Mouse (Mus musculus) Patski (cell line): ENCODE data around the gene Olfr281. TPM values are rescaled to one million over a fixed set of nuclear protein-coding genes. Genes with fewer than 3 reads are reported as not detected.
A peak's percentile ranks its signal among the peaks of the same experiment; 100 is the strongest.
"Not testable (repeated sequence)": the region's sequence is repeated elsewhere in the genome, so short reads cannot be mapped to it uniquely, and the experiment has no call there.

ENCODE experiments used
- ATAC-seq: fragments of 100-300 bp; one replicate; pipeline ENCODE4 v1.8.0; 2021
- CTCF ChIA-PET: fragments of 350-600 bp; sonication (Branson Sonifier 250); formaldehyde crosslinking; loops from one replicate; lab custom pipeline; 2022; ENCODE audit warnings: inconsistent platforms; lab: Charles Lee
- POLR2A ChIA-PET: fragments of 350-600 bp; sonication (Branson Sonifier 250); formaldehyde crosslinking; loops from one replicate; lab custom pipeline; 2022; ENCODE audit warnings: antibody characterized with exemption, inconsistent platforms; lab: Charles Lee
- DNase-seq: peaks from one replicate; pipeline ENCODE4 v3.0.0-alpha.2; 2011; ENCODE audit warnings: low read depth, low spot score
- H3K27me3 ChIP-seq: fragments of 371-371 bp; one replicate; pipeline ENCODE4 v1.5.1; 2021
- CTCF ChIP-seq: fragments of 100-300 bp; IDR thresholded peaks from one replicate; pipeline ENCODE4 v1.5.1; 2021
- in situ Hi-C: fragments of 300-500 bp; cut with MboI; formaldehyde crosslinking; loops from 3 replicates; pipeline ENCODE4 v1.11.1; 2018; ENCODE audit warnings: low pct_unique_long_range_greater_than_20kb, mixed read lengths
- polyA plus RNA-seq: library from polyadenylated mRNA; unstranded; gene quantifications from one replicate; pipeline ENCODE4 v1.2.3, GENCODE M21; 2021

The Olfr281 gene
- not detected for polyA plus RNA-seq

DNA sequence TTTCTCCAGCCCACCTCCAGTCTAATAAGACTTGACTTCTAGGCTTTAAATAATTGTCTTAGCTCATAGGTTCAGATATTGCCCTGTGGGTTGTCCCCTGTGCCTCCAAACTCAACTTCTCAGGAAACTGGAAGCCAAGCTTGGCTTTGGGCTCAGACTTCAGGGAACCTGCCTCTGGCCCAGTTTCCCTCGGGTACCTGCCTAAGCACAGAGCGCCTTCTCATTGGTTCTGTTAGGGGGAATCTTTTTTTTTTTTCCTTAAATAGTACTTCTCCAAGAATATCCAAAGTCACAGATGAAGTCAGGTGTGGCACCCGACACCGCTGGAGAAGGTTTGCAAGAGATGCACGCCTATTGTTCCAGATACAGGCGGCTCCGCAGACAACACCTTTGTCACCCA is at the start of gene Olfr281:
Gene Olfr281 (plus strand): TSS at position 301 of the 400 bp plus-strand sequence.
- TF ChIP-seq CTCF = no peak
- H3K27me3 ChIP-seq = peaks cover 3% of the 10 kb centered on the region

DNA sequence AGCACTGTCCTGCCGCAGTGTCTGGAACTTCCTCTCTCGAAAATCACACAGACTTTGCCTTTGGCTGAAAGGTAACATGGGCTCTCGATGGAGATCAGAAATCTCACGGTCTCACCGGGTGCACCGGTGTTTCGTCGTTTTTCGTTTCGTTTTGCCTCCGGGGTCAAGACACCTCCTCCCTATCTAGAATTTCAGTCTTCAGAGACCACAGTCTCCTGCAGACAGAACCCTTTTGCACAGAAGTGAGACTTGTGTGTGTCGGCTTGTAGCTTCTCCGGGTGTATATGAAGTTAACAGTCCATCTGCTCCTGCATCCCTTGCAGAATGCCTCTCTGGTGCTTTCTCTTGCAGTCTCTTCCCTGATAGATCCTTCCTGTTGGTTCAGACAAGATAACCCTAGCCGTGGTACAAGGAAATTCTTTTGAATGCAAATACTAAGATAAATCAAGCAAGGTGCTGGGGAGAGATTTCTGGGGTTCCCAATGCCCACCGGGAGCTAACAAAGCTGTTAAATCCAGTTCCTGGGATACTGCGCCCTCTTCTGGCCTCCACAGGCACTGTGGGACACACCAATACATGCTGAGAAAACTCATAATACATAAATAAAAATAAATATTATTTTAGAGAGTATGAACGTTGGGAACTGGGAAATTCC is 43.9 kb upstream of the Olfr281 start:
- ATAC-seq (no peak), DNase-seq (no peak)
- H3K27me3 ChIP-seq = peaks cover 7% of the 10 kb centered on the region
- ChIA-PET CTCF (interaction anchor here (0.9 to 1.5 kb wide), 2 partner anchors 10 to 14 kb away, joined by 3 to 6 read pairs; no protein-coding TSS in a partner anchor), POLR2A (no interaction called here)
- TF ChIP-seq CTCF = peak; percentile 68
- in situ Hi-C loops = no loop called here

More for the DNA sequence above, at the start of gene Olfr281:
- POLR2A ChIA-PET = no interaction called here
- in situ Hi-C loops = no loop called here
- no peak for DNase-seq
- ATAC-seq = no peak
- CTCF ChIA-PET = no interaction called here

DNA sequence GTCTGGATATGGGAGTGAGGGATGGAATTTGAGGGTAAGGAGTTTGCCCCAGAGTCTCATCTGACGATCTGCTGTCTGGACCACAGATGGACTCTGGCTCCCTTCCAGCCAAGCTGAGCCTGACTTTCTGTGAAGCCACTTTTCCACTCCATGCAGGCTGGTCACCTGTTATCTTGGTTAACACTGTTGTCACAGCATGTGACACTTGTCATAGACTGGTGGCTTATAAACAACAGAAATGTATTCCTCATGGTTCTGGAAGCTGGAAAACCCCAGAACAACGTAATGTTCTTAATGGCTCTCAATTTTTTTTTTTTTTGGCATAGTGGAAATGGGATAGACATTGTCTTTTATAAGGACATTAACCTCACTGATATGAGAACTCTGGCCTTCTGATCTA is 42.8 kb upstream of the Olfr281 start:
- DNase-seq (no peak), ATAC-seq (no peak)
- POLR2A ChIA-PET = interaction anchor here (1.1 kb wide), 1 partner anchor 11 kb away, joined by 3 read pairs; no protein-coding TSS in a partner anchor
- in situ Hi-C loops = no loop called here
- H3K27me3 ChIP-seq = peaks cover 7% of the 10 kb centered on the region
- TF ChIP-seq CTCF = no peak
- CTCF ChIA-PET = interaction anchor here (0.8 to 1.5 kb wide), 3 partner anchors 9 to 94 kb away, joined by 3 to 6 read pairs (median 3); no protein-coding TSS in a partner anchor

DNA sequence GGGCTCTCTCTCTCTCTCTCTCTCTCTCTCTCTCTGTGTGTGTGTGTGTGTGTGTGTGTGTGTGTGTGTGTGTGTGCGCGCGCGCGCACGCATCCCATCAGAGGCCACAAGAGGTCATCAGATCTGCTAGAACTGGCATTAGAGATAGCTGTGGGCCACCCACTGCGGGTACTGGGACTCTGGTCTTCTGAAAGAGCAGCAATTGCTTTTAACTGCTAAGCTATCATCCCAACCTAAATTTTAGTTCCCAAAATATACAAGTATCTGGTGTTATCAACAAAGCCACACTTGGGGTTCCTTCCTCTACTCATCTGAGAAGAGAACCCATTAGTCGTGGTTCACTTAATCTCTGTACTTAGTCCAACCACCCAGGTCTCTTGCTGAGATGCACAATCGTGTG is 42.1 kb upstream of the Olfr281 start:
- in situ Hi-C loops = no loop called here
- DNase-seq (no peak), ATAC-seq (no peak)
- POLR2A ChIA-PET = interaction anchor here (1.1 kb wide), 1 partner anchor 11 kb away, joined by 3 read pairs; no protein-coding TSS in a partner anchor
- TF ChIP-seq CTCF = no peak
- peaks cover 3% of the 10 kb centered on the region for H3K27me3 ChIP-seq
- CTCF ChIA-PET = no interaction called here

GRCm38 (mm10) chr15:98415996-98416395 is 36.4 kb upstream of the Olfr281 start:
- CTCF ChIA-PET = no interaction called here
- TF ChIP-seq CTCF = no peak
- in situ Hi-C loops = no loop called here
- POLR2A ChIA-PET = no interaction called here
- peaks cover 9% of the 10 kb centered on the region for H3K27me3 ChIP-seq
- ATAC-seq (no peak), DNase-seq (no peak)

- in situ Hi-C loops, H3K27me3 ChIP-seq, DNase-seq, POLR2A ChIA-PET, ATAC-seq: not testable (repeated sequence)
- CTCF ChIA-PET = interaction anchor here (2.6 kb wide), 1 partner anchor 8 kb away, joined by 6 read pairs; no protein-coding TSS in a partner anchor
Observed at GRCm38 (mm10) chr15:98416802-98417201, 35.6 kb upstream of the Olfr281 start.

- peak; percentile 31 for TF ChIP-seq CTCF
- in situ Hi-C loops, ATAC-seq, DNase-seq, POLR2A ChIA-PET: not testable (repeated sequence)
- CTCF ChIA-PET = interaction anchor here (2.6 kb wide), 1 partner anchor 8 kb away, joined by 6 read pairs; no protein-coding TSS in a partner anchor
- peaks cover 12% of the 10 kb centered on the region for H3K27me3 ChIP-seq
Observed at GRCm38 (mm10) chr15:98417285-98417684, 35.1 kb upstream of the Olfr281 start.

DNA sequence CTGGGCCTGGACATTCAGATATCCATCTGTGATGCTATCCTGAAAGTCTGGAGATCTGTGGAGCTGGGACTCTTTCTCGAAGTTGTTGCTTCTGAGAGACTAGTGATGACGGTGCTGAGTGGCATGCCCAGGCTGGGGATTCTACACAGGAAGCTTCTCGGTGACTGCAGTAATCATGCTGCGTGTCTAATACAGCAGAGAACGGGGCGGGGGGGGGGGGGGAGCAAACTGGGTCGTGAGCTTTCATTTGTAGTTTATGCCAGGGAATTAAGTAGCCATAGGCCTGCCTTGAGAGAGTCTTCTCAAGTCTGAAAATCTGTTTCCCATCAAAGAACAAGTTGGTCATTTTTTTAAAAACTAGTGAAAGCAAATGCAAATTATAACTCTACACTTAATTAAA is 34.3 kb upstream of the Olfr281 start:
- DNase-seq (no peak), ATAC-seq (no peak)
- peaks cover 15% of the 10 kb centered on the region for H3K27me3 ChIP-seq
- POLR2A ChIA-PET = no interaction called here
- CTCF ChIA-PET = interaction anchor here (2.6 kb wide), 1 partner anchor 9 kb away, joined by 6 read pairs; no protein-coding TSS in a partner anchor
- no peak for TF ChIP-seq CTCF
- in situ Hi-C loops = no loop called here

DNA sequence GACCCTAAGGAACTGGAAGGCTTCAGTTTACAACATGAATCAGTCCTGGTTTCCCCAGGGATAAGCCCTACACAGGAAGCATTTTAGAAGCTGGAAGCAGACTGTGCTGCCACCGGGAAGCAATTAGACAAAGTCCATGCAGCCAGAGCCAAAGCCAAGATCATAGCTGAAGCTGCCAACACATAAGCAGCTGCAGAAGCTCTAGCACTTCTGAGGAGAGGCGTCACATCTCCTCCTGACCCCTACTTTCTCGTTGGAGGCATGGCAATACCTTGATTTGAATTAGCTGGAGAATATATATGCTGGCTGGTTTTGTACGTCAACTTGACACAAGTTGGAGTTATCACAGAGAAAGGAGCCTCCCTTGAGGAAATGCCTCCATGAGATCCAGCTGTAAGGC is 31.5 kb upstream of the Olfr281 start:
- POLR2A ChIA-PET = interaction anchor here (0.7 kb wide), 1 partner anchor 11 kb away, joined by 3 read pairs; no protein-coding TSS in a partner anchor
- H3K27me3 ChIP-seq = peaks cover 22% of the 10 kb centered on the region
- no peak for DNase-seq
- no peak for ATAC-seq
- in situ Hi-C loops = no loop called here
- no peak for TF ChIP-seq CTCF
- CTCF ChIA-PET = no interaction called here

DNA sequence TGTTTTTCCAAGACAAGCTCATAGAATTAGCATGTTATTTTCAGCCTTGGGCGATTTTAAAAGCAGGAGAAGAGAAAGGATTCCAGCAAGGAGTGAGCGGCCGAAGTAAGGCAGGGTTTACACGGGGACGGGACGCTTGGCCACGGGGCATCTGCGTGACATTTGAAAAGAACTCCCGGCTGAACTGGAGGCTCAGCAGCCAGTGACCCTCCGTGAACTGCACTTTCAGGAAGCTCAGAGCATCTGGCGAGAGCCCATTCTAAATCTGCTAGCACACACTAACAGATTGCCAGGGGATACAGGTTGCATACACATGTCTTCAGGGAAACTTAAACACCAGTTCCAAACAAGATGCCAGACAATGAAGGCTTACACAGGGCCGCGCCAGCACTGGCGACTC is 28.1 kb upstream of the Olfr281 start:
- in situ Hi-C loops = no loop called here
- no peak for ATAC-seq
- ChIA-PET CTCF (no interaction called here), POLR2A (no interaction called here)
- TF ChIP-seq CTCF = no peak
- peaks cover 22% of the 10 kb centered on the region for H3K27me3 ChIP-seq
- DNase-seq = no peak

- DNase-seq (no peak), ATAC-seq (no peak)
- TF ChIP-seq CTCF = no peak
- POLR2A ChIA-PET = no interaction called here
- CTCF ChIA-PET = no interaction called here
- in situ Hi-C loops = no loop called here
- H3K27me3 ChIP-seq = peaks cover 22% of the 10 kb centered on the region
Observed at GRCm38 (mm10) chr15:98424753-98425152, 27.6 kb upstream of the Olfr281 start.
